Mouse (Mus musculus): Measurements from ENCODE around the gene Iqce. TPM values are rescaled to one million over a fixed set of nuclear protein-coding genes. Genes with fewer than 3 reads are reported as not detected.

The Iqce gene
- total and polyA plus RNA-seq, 3 experiments = 6.4 to 21.2 TPM; not detected in 1

DNA sequence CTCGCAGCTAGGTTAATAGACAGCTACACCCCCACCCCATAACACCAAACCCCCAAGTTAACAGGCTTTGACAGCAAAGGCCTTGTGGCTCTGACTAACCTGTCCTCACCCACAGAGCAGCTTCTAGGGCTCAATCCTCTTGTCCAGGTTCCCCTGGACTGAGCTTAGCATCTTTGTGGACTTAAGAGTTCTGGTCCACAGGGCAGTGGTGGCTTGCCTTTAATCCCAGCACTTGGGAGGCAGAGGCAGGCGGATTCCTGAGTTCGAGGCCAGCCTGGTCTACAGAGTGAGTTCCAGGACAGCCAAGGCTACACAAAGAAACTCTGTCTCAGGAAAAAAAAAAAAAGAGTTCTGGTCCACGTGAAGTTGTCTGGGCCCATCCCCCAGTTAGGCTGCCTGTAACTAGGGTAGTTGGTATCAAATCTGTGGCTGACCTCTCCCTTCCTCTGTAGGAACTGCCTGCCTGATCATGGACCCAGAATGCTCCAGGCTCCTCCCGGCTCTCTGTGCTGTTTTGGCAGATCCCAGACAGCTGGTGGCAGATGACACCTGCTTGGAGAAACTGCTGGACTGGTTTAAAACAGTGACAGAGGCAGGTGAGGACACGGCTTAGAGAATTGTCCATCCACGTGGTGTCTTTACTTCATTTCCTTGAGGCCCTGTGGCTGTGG, 3.5 kb upstream of the Iqce start (continued):
- TF ChIP-seq POLR2AphosphoS2 (IDR thresholded peaks at IDR 0.05; ENCODE audit: low read length) (no peak), KAT2A (conservative IDR thresholded peaks at IDR 0.05; ENCODE audit: low read depth, low read length) (no peak), MXI1 (IDR thresholded peaks at IDR 0.05; ENCODE audit: low read depth, low read length) (peak; percentile 70)

DNA sequence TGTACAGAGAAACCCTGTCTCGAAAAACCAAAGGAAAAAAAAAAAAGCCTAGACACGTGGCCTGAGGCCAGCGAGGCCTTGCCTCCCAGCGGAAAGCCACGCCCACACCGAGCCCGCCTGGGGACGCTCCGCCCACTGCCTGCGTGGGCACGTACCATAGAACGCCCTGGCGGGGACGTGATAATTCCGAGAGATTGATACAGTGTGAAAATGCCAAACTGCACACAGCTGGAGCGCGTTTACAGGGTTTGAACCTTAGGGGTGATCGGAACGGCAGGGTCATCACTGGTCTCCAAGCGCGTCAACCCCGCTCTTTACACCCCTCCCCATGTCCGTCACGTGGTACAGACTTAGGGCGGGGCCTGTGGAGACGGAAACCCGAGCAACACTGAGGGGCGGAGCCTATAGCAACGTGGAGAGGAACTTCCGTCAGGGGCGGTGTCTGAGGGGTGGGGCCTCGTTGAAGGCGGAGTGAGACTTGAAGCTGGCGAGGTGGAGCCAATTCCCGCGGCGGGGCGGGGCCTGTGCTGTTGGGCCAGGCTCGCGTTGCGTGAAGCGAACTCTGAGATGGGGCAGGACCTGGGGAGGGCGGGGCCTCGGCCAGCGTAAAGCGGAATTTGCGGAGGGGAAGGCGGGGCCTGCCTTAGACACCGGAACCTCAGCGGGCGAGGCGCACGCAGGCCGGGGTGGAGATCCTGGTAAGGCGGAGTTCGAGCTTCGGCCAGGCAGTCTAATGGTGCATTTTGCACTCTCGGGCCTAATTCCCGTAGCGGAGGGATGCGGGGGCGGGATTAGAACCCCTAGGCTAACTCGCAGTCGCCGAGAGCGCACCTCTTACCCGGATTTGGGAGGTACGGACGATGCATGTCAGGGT, 2.4 kb upstream of the Iqce start, which contains the start of gene Brat1:
Brat1 (plus strand) TSS at position 634 of the 874 bp plus-strand sequence.
- Histone ChIP-seq H3K9me3 (replicated peaks; ENCODE audit: insufficient read depth, low read length) (no peaks in the 10 kb centered on the region), H3K36me3 (ENCODE audit: control insufficient read depth in 1 of 2, insufficient read depth in 2 of 2, low read length in 2 of 2) (peaks cover 0 to 20% of the 10 kb centered on the region in 2 experiments; a peak in 2 of 4 replicates), H3K27me3 (ENCODE audit: control insufficient read depth in 1 of 2, insufficient read depth in 2 of 2, low read length in 2 of 2) (no peaks in the 10 kb centered on the region), H3K9ac (ENCODE audit: control insufficient read depth, low read depth, low read length, poor library complexity, severe bottlenecking) (peak within 1 kb of the TSS; percentile 78), H3K4me1 (ENCODE audit: control insufficient read depth in 1 of 2, insufficient read depth in 2 of 2, low read length in 2 of 2) (peaks cover 0 to 19% of the 10 kb centered on the region in 2 experiments; a peak in 3 of 4 replicates), H3K27ac (ENCODE audit: control insufficient read depth, low read depth, low read length) (peak within 1 kb of the TSS; percentile 88), H3K79me2 (ENCODE audit: control insufficient read depth, insufficient read depth, low read length, poor library complexity) (peaks cover 4% of the 10 kb centered on the region; the same call in 1 of the 2 replicates), H3K4me3 (ENCODE audit: control insufficient read depth in 1 of 2, insufficient read depth in 1 of 2, low read depth in 2 of 2, low read length in 2 of 2) (peak within 1 kb of the TSS; percentile 73 to 96)
- DNase-seq (ENCODE audit: low read depth, low spot score) = peak; percentile 100
- TF ChIP-seq NRF1 (IDR thresholded peaks at IDR 0.05; ENCODE audit: insufficient read depth, low read depth, low read length, poor library complexity, severe bottlenecking) (peak; percentile 46), E2F4 (IDR thresholded peaks at IDR 0.05; ENCODE audit: borderline replicate concordance, low read depth, low read length) (no peak; the same call in 1 of the 2 replicates), MXI1 (IDR thresholded peaks at IDR 0.05; ENCODE audit: low read depth, low read length) (peak; percentile 95), TAL1 (IDR thresholded peaks at IDR 0.05; ENCODE audit: low read length) (no peak), CHD2 (IDR thresholded peaks at IDR 0.05; ENCODE audit: low read length) (no peak), ELF1 (IDR thresholded peaks at IDR 0.05; ENCODE audit: low read depth, low read length) (peak; percentile 82), UBTF (IDR thresholded peaks at IDR 0.05; ENCODE audit: borderline replicate concordance, insufficient read depth, low read depth, low read length) (no peak), TCF12 (IDR thresholded peaks at IDR 0.05; ENCODE audit: low read depth, low read length) (peak; percentile 46; the same call in 1 of the 2 replicates), MAZ (IDR thresholded peaks at IDR 0.05; ENCODE audit: low read depth, low read length) (peak; percentile 71; the same call in 1 of the 2 replicates), TBP (IDR thresholded peaks at IDR 0.05; ENCODE audit: low read depth, low read length) (peak; percentile 57; the same call in 1 of the 2 replicates), HCFC1 (IDR thresholded peaks at IDR 0.05; ENCODE audit: low read depth, low read length) (peak; percentile 84), SMC3 (IDR thresholded peaks at IDR 0.05; ENCODE audit: low read depth, low read length) (no peak), ZMIZ1 (IDR thresholded peaks at IDR 0.05; ENCODE audit: low read depth, low read length) (peak; percentile 71), MAX (IDR thresholded peaks at IDR 0.05; ENCODE audit: low read length) (peak; percentile 90), BHLHE40 (IDR thresholded peaks at IDR 0.05; ENCODE audit: borderline replicate concordance, low read depth, low read length) (0 out of 2 replicates have a peak, but pooled peaks have one; percentile 12), ZNF384 (IDR thresholded peaks at IDR 0.05; ENCODE audit: low read depth, low read length) (peak; percentile 93), ZKSCAN1 (IDR thresholded peaks at IDR 0.05; ENCODE audit: low read depth, low read length) (no peak), POLR2A (IDR thresholded peaks at IDR 0.05; ENCODE audit: control insufficient read depth in 1 of 2, insufficient read depth in 1 of 2, low read depth in 1 of 2, low read length in 2 of 2, poor library complexity in 1 of 2) (peak; percentile 78 to 86), MEF2A (IDR thresholded peaks at IDR 0.05; ENCODE audit: extremely low read depth, insufficient replicate concordance, low read depth, low read length, poor library complexity, severe bottlenecking) (no peak), MAFK (IDR thresholded peaks at IDR 0.05; ENCODE audit: borderline replicate concordance, low read depth, low read length) (no peak), GABPA (IDR thresholded peaks at IDR 0.05; ENCODE audit: low read depth, low read length) (no peak), CHD1 (IDR thresholded peaks at IDR 0.05; ENCODE audit: low read depth, low read length) (peak; percentile 99), NELFE (IDR thresholded peaks at IDR 0.05; ENCODE audit: low read depth, low read length) (peak; percentile 77), JUND (IDR thresholded peaks at IDR 0.05; ENCODE audit: low read depth, low read length) (no peak), ETS1 (IDR thresholded peaks at IDR 0.05; ENCODE audit: low read depth, low read length) (no peak), KAT2A (conservative IDR thresholded peaks at IDR 0.05; ENCODE audit: low read depth, low read length) (no peak), RAD21 (IDR thresholded peaks at IDR 0.05; ENCODE audit: low read depth, low read length) (no peak), USF1 (IDR thresholded peaks at IDR 0.05; ENCODE audit: low read depth, low read length) (peak; percentile 95), GATA1 (IDR thresholded peaks at IDR 0.05; ENCODE audit: low read depth, low read length) (no peak), CTCF (IDR thresholded peaks at IDR 0.05 in 2 of 3, conservative IDR thresholded peaks at IDR 0.05 in 1 of 3; ENCODE audit: control insufficient read depth in 1 of 3, insufficient read depth in 1 of 3, low read depth in 2 of 3, low read length in 3 of 3, poor library complexity in 1 of 3, severe bottlenecking in 1 of 3) (no peak), MYB (IDR thresholded peaks at IDR 0.05; ENCODE audit: low read depth, low read length) (no peak)

Data from MEL (cell line).